Mouse (Mus musculus) erythroblast, embryonic 14.5 days (primary cell): ENCODE results near the gene Eif2ak1.

Experiments used
- GATA1 ChIP-seq: IDR thresholded peaks from 2 replicates; pipeline ENCODE4 v1.6.1; 2012; ENCODE audit warnings: low read length, inconsistent platforms, mixed read lengths
- TAL1 ChIP-seq: IDR thresholded peaks from 3 replicates; pipeline ENCODE4 v1.6.1; 2012; ENCODE audit warnings: low read length, inconsistent platforms, mixed read lengths

DNA sequence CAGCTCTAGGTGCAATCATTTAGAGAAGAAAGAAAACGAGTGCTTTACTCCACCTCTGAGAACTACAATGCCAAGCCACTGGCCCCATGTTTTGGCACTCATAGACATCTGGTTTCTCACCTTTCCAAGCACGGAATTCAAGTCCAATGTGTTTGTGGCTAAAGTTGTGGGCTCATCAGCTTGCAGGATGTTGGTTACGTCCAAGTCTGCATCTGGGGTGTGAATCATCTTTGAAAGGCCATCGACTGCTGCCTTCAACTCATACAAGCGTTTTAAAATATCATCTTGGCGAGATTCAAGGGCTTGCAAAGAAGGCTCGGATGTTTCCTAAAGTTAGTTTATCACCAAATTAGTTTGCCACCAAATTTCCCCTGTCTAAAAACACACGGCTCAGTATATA lies 88.8 kb downstream of the Eif2ak1 start:
- TF ChIP-seq GATA1 (no peak), TAL1 (no peak)
